Mouse (Mus musculus): Measurements from ENCODE around the gene Gapdhs. TPM values are rescaled to one million over a fixed set of nuclear protein-coding genes. Genes with fewer than 3 reads are reported as not detected.

Gapdhs gene
- polyA plus RNA-seq (2017; shearing (Covaris generic)), result under 1 TPM; 0.34 to 0.55 TPM

GRCm38 (mm10) chr7:30743617-30744016, at the start of gene Gapdhs:
Gapdhs (minus strand) TSS chr7:30743681.

GRCm38 (mm10) chr7:30787377-30788022, 44.0 kb upstream of the Gapdhs start, which contains the start of gene Krtdap:
Krtdap (plus strand) TSS chr7:30787896.

DNA sequence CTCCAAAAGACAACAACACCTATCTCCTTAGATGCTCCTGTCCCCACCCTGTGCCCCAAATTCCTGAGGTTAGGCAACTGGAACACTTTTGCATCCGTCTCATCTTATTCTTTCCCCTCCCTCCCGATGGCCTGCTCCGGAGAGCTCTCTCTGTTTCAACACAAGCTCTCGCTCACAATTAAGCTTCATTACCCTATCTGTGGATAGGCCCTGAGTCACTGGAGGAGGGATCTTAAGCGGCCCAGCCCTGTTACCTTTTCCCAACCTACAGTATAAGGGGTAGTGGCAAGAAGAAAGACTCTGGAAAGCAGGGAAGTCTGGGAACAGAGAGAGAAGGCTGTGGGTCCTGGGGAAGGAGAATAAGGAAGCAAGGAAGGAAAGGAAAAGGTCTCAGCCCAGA, 20.0 kb upstream of the Gapdhs start, which contains the start of gene Dmkn:
Gene Dmkn (plus strand): TSS at position 301 of the 400 bp plus-strand sequence.

GRCm38 (mm10) chr7:30751086-30751669, 7.7 kb upstream of the Gapdhs start, which contains the start of gene Sbsn:
Sbsn (plus strand) TSS chr7:30751471.

GRCm38 (mm10) chr7:30729396-30730063, 14.0 kb downstream of the Gapdhs start, which contains the start of gene Tmem147:
Tmem147 (minus strand) TSS chr7:30729540.

GRCm38 (mm10) chr7:30711942-30712341, 31.5 kb downstream of the Gapdhs start, which contains the start of gene Atp4a:
Atp4a (plus strand) TSS chr7:30712209.

GRCm38 (mm10) chr7:30698589-30698988, 44.9 kb downstream of the Gapdhs start, which contains the start of gene 2200002J24Rik:
2200002J24Rik (plus strand) TSS chr7:30698926.

Other genes starting within 250 kb of the Gapdhs start
- gene Arhgap33, start 208.6 kb downstream of the Gapdhs start, polyA plus RNA-seq (2017; shearing (Covaris generic)), result 1 to 10 TPM; 1.5 to 2.5 TPM
- 1 to 10 TPM; 1.9 to 4.1 TPM for gene Hspb6, start 191.5 kb downstream of the Gapdhs start, polyA plus RNA-seq (2017; shearing (Covaris generic))
- 1 to 10 TPM; 5.7 to 6.2 TPM for gene Proser3, start 191.4 kb downstream of the Gapdhs start, polyA plus RNA-seq (2017; shearing (Covaris generic))
- gene Lin37, start 183.8 kb downstream of the Gapdhs start, polyA plus RNA-seq (2017; shearing (Covaris generic)), result 100 to 1,000 TPM in 1 of 2 experiments, 10 to 100 TPM in 1; 92.9 to 107 TPM
- 10 to 100 TPM; 28.3 to 67.8 TPM for gene U2af1l4, start 180.4 kb downstream of the Gapdhs start, polyA plus RNA-seq (2017; shearing (Covaris generic))
- 10 to 100 TPM; 53.5 to 82.4 TPM for gene Gm49396, start 180.3 kb downstream of the Gapdhs start, polyA plus RNA-seq (2017; shearing (Covaris generic))
- 100 to 1,000 TPM; 231 to 234 TPM for gene Psenen, start 180.1 kb downstream of the Gapdhs start, polyA plus RNA-seq (2017; shearing (Covaris generic))
- gene Igflr1, start 178.3 kb downstream of the Gapdhs start, polyA plus RNA-seq (2017; shearing (Covaris generic)), result 100 to 1,000 TPM in 1 of 2 experiments, 10 to 100 TPM in 1; 66.2 to 268 TPM
- 10 to 100 TPM; 14.9 to 15.1 TPM for gene Kmt2b, start 155.0 kb downstream of the Gapdhs start, polyA plus RNA-seq (2017; shearing (Covaris generic))
- 10 to 100 TPM; 12.9 to 34.9 TPM for gene Zbtb32, start 144.8 kb downstream of the Gapdhs start, polyA plus RNA-seq (2017; shearing (Covaris generic))
- 1 to 10 TPM in 1 of 2 experiments, under 1 TPM in 1; 0.32 to 1.8 TPM for gene Upk1a, start 130.8 kb downstream of the Gapdhs start, polyA plus RNA-seq (2017; shearing (Covaris generic))
- gene Cox6b1, start 117.5 kb downstream of the Gapdhs start, polyA plus RNA-seq (2017; shearing (Covaris generic)), result 100 to 1,000 TPM; 713 to 756 TPM
- gene Etv2, start 107.8 kb downstream of the Gapdhs start, polyA plus RNA-seq (2017; shearing (Covaris generic)), result not detected
- gene Rbm42, start 93.4 kb downstream of the Gapdhs start, polyA plus RNA-seq (2017; shearing (Covaris generic)), result 100 to 1,000 TPM; 125 to 166 TPM
- 10 to 100 TPM; 18.3 to 29.7 TPM for gene Haus5, start 78.7 kb downstream of the Gapdhs start, polyA plus RNA-seq (2017; shearing (Covaris generic))
- under 1 TPM in 1 of 2 experiments, not detected in 1; 0.50 TPM for gene Pmis2, start 72.1 kb downstream of the Gapdhs start, polyA plus RNA-seq (2017; shearing (Covaris generic))
- not detected for gene 2200002J24Rik, start 44.8 kb downstream of the Gapdhs start, polyA plus RNA-seq (2017; shearing (Covaris generic))
- gene Atp4a, start 31.5 kb downstream of the Gapdhs start, polyA plus RNA-seq (2017; shearing (Covaris generic)), result under 1 TPM in 1 of 2 experiments, not detected in 1; 0.34 TPM
- 100 to 1,000 TPM in 1 of 2 experiments, 10 to 100 TPM in 1; 85.3 to 135 TPM for gene Tmem147, start 14.1 kb downstream of the Gapdhs start, polyA plus RNA-seq (2017; shearing (Covaris generic))
- 1 to 10 TPM in 1 of 2 experiments, not detected in 1; 2.9 TPM for gene Sbsn, start 7.8 kb upstream of the Gapdhs start, polyA plus RNA-seq (2017; shearing (Covaris generic))
- not detected for gene Dmkn, start 20.1 kb upstream of the Gapdhs start, polyA plus RNA-seq (2017; shearing (Covaris generic))
- gene Krtdap, start 44.2 kb upstream of the Gapdhs start, polyA plus RNA-seq (2017; shearing (Covaris generic)), result not detected
- under 1 TPM; 0.27 to 0.69 TPM for gene Ffar2, start 80.1 kb upstream of the Gapdhs start, polyA plus RNA-seq (2017; shearing (Covaris generic))
- gene Ffar3, start 112.5 kb upstream of the Gapdhs start, polyA plus RNA-seq (2017; shearing (Covaris generic)), result not detected
- gene Ffar1, start 117.9 kb upstream of the Gapdhs start, polyA plus RNA-seq (2017; shearing (Covaris generic)), result under 1 TPM in 1 of 2 experiments, not detected in 1; 0.11 TPM
- 1 to 10 TPM; 5.6 to 8.0 TPM for gene Cd22, start 136.7 kb upstream of the Gapdhs start, polyA plus RNA-seq (2017; shearing (Covaris generic))
- under 1 TPM in 1 of 2 experiments, not detected in 1; 0.47 TPM for gene Mag, start 171.2 kb upstream of the Gapdhs start, polyA plus RNA-seq (2017; shearing (Covaris generic))
- gene Hamp2, start 181.0 kb upstream of the Gapdhs start, polyA plus RNA-seq (2017; shearing (Covaris generic)), result not detected
- gene Hamp, start 200.4 kb upstream of the Gapdhs start, polyA plus RNA-seq (2017; shearing (Covaris generic)), result under 1 TPM in 1 of 2 experiments, not detected in 1; 0.76 TPM
- 10 to 100 TPM; 13.0 to 18.6 TPM for gene Usf2, start 213.1 kb upstream of the Gapdhs start, polyA plus RNA-seq (2017; shearing (Covaris generic))
- 10 to 100 TPM; 10.5 to 23.2 TPM for gene Lsr, start 229.8 kb upstream of the Gapdhs start, polyA plus RNA-seq (2017; shearing (Covaris generic))
- gene Fam187b, start 230.1 kb upstream of the Gapdhs start, polyA plus RNA-seq (2017; shearing (Covaris generic)), result under 1 TPM in 1 of 2 experiments, not detected in 1; 0.83 TPM